Mouse (Mus musculus) R1 (cell line): ENCODE measurements around the gene Hephl1.

Experiments
- DNase-seq: peaks from one replicate; pipeline ENCODE4 v3.0.0-alpha.2; 2018; ENCODE audit warnings: low read depth, low spot score

The Hephl1 gene

GRCm38 (mm10) chr9:15017791-15018755 is 93.8 kb downstream of the Hephl1 start:
- DNase-seq = no peak

- DNase-seq = peak; percentile 78
Observed at GRCm38 (mm10) chr9:15015223-15015956, 96.5 kb downstream of the Hephl1 start.

GRCm38 (mm10) chr9:15007566-15007965 is 104.3 kb downstream of the Hephl1 start:
- no peak for DNase-seq

GRCm38 (mm10) chr9:15004298-15004685 is 107.6 kb downstream of the Hephl1 start:
- DNase-seq = no peak

GRCm38 (mm10) chr9:15003676-15004297 is 108.1 kb downstream of the Hephl1 start:
- DNase-seq = no peak

GRCm38 (mm10) chr9:15002995-15003613 is 108.8 kb downstream of the Hephl1 start:
- no peak for DNase-seq
